Mouse (Mus musculus) myocyte (in vitro differentiated cells): ENCODE measurements around the gene Tmem108. TPM values are rescaled to one million over a fixed set of nuclear protein-coding genes. Genes with fewer than 3 reads are reported as not detected.
"Not testable (repeated sequence)": the region's sequence is repeated elsewhere in the genome, so short reads cannot be mapped to it uniquely, and the experiment has no call there.

Source experiments
- H3K27me3 ChIP-seq: one replicate; pipeline ENCODE4 v1.6.1; 2011; ENCODE audit not compliant: control insufficient read depth, insufficient read depth, insufficient read length
- H3K36me3 ChIP-seq: one replicate; pipeline ENCODE4 v1.6.1; 2011; ENCODE audit not compliant: control insufficient read depth, insufficient read depth
- H3K4me2 ChIP-seq: one replicate; pipeline ENCODE4 v1.6.1; 2011; ENCODE audit warnings: low read depth, control low read depth
- H3K4me3 ChIP-seq: one replicate; pipeline ENCODE4 v1.5.1; 2011; ENCODE audit warnings: mild to moderate bottlenecking, control low read depth, moderate library complexity
- H3K79me2 ChIP-seq: one replicate; pipeline ENCODE4 v1.6.1; 2011; ENCODE audit not compliant: control insufficient read depth, insufficient read depth
- H3ac ChIP-seq: one replicate; pipeline ENCODE4 v1.6.1; 2011; ENCODE audit not compliant: control insufficient read depth, insufficient read length
- CEBPB ChIP-seq: IDR thresholded peaks from 2 replicates; pipeline ENCODE4 v1.6.1; 2011; ENCODE audit warnings: mild to moderate bottlenecking, moderate library complexity; ENCODE audit not compliant: poor library complexity, insufficient read depth, severe bottlenecking
- E2F4 ChIP-seq: IDR thresholded peaks from one replicate; pipeline ENCODE4 v1.6.1; 2011; ENCODE audit warnings: mild to moderate bottlenecking, control low read depth, moderate library complexity; ENCODE audit not compliant: insufficient read depth
- MAX ChIP-seq: IDR thresholded peaks from one replicate; pipeline ENCODE4 v1.6.1; 2011; ENCODE audit warnings: low read depth, mild to moderate bottlenecking, control low read depth
- MYOD1 ChIP-seq, 3 experiments: IDR thresholded peaks; one replicate each; pipeline ENCODE4 v1.6.1; 2011; ENCODE audit warnings: control low read depth in 2 of 3, low read depth in 2 of 3, mild to moderate bottlenecking in 2 of 3, moderate library complexity in 1 of 3; ENCODE audit not compliant: insufficient read length in 2 of 3, control insufficient read depth in 1 of 3
- MYOG ChIP-seq, 3 experiments: IDR thresholded peaks; one replicate each; pipeline ENCODE4 v1.6.1; 2011; ENCODE audit warnings: control low read depth in 2 of 3, low read depth in 2 of 3, mild to moderate bottlenecking in 2 of 3; ENCODE audit not compliant: insufficient read length in 2 of 3, control insufficient read depth in 1 of 3, insufficient read depth in 1 of 3
- POLR2A ChIP-seq: IDR thresholded peaks from one replicate; pipeline ENCODE4 v1.6.1; 2011; ENCODE audit warnings: low read depth, mild to moderate bottlenecking, control low read depth, moderate library complexity; ENCODE audit not compliant: insufficient read length
- POLR2AphosphoS2 ChIP-seq: IDR thresholded peaks from one replicate; pipeline ENCODE4 v1.6.1; 2011; ENCODE audit warnings: low read depth, control low read depth; ENCODE audit not compliant: insufficient read length
- REST ChIP-seq: IDR thresholded peaks from one replicate; pipeline ENCODE4 v1.6.1; 2011; ENCODE audit warnings: mild to moderate bottlenecking, control low read depth, moderate library complexity; ENCODE audit not compliant: insufficient read depth, insufficient read length
- SRF ChIP-seq: IDR thresholded peaks from one replicate; pipeline ENCODE4 v1.6.1; 2011; ENCODE audit warnings: low read depth; ENCODE audit not compliant: control insufficient read depth, insufficient read length
- TCF12 ChIP-seq: IDR thresholded peaks from one replicate; pipeline ENCODE4 v1.6.1; 2011; ENCODE audit warnings: mild to moderate bottlenecking, control low read depth; ENCODE audit not compliant: poor library complexity, insufficient read depth, severe bottlenecking
- TCF3 ChIP-seq: IDR thresholded peaks from one replicate; pipeline ENCODE4 v1.6.1; 2011; ENCODE audit warnings: low read depth, control low read depth; ENCODE audit not compliant: insufficient read length
- USF1 ChIP-seq: IDR thresholded peaks from one replicate; pipeline ENCODE4 v1.6.1; 2011; ENCODE audit warnings: low read depth, mild to moderate bottlenecking, control low read depth, moderate library complexity
- polyA plus RNA-seq: library from polyadenylated mRNA; unstranded; fragments of >200 nt; fragmentation: generic; extraction: Trizol; gene quantifications from one replicate; pipeline ENCODE4 v1.2.1, GENCODE M21; 2012; ENCODE audit warnings: missing spikeins

The Tmem108 gene
- polyA plus RNA-seq, 1 experiment: not detected

DNA sequence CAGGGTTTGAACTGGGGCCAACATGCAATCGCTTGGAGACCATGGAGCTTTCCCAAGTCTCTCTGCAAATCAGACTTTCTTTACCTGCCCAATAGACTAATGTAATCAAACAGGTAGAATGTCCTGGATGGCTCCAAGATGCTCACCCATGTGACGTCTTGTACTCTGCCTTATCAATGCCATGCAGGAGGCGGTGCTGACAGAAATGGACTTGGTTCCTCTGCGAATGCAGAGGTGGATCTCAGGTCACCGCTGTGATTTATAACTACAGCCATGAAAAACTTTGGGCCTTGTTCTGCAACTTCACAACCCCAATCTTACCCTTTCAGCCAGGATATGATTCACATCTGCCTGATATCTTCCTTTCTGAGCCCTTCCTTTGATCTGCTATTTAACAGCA, 83.8 kb downstream of the Tmem108 start:
- no peak for TF ChIP-seq MYOD1 (IDR thresholded peaks at IDR 0.05; ENCODE audit: control insufficient read depth in 1 of 3, insufficient read length in 2 of 3, low read depth in 2 of 3)
- no peak for TF ChIP-seq MYOG (IDR thresholded peaks at IDR 0.05; ENCODE audit: control insufficient read depth in 1 of 3, insufficient read depth in 1 of 3, insufficient read length in 2 of 3, low read depth in 2 of 3)
- TF ChIP-seq TCF12: no peak
- no peak for TF ChIP-seq E2F4
- no peak for TF ChIP-seq MAX
- no peak for TF ChIP-seq POLR2A
- no peak overlapping the region for H3ac ChIP-seq
- H3K4me2 ChIP-seq: no peak overlapping the region
- H3K36me3 ChIP-seq: no peaks in the 10 kb centered on the region
- H3K27me3 ChIP-seq: peaks cover 5% of the 10 kb centered on the region
- H3K79me2 ChIP-seq: no peaks in the 10 kb centered on the region
- H3K4me3 ChIP-seq: no peak overlapping the region

DNA sequence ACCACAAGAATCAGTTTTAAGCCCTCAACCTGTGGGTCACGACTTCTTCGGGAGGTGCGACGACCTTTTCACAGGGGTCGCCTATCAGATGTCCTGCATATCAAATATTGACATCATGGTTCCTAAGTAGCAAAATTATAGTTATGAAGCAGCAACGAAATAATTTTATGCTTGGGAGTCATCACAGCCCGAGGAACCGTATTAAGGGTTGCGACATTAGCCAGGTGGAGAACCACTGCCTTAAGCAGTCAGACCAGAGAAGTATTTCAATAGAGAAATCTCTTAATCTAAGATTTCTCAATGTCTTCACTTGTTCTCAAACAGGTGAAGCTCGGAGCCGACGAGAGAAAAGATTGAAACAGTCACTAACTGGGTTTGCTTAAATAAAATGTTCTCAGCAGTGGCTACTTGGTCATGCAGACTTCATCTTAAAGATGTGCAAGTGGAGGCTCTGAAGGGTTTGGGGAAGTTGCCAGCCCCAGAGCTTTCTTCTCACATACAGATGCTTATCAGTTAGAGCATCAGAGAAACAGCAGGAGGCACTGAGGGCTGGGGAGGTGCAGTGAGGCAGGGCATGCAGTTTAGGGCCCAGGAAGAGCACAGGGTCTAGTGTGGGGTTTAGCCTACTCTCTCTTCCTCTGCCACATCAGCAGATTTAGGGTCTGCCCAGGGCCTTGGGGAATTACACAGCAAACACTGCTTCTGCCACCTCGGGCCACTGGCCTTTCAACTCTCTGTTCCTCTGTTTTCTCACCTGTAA, 85.7 kb downstream of the Tmem108 start:
- H3ac ChIP-seq: no peak overlapping the region
- no peak overlapping the region for H3K4me3 ChIP-seq

DNA sequence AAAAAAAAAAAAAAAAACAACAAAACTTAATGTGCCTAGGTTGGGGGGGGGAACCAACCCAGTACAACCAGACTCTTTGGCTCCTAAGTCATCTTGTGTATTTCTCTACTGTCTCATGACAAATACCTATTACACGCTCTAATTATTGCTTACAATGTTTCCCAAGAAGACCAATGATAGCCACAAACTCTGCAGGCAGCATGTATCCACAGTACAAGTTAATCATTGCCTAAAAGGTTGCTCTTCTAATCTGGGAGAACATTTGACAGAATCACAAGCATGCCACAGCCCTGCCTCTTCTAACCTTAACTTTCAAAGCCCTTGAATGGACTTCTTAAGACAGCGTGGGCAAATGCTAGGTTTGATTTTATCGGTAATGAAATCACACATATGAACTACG, 88.8 kb downstream of the Tmem108 start:
- no peak overlapping the region for H3ac ChIP-seq
- H3K79me2 ChIP-seq: no peaks in the 10 kb centered on the region
- H3K4me3 ChIP-seq: no peak overlapping the region
- H3K27me3 ChIP-seq: no peaks in the 10 kb centered on the region
- no peaks in the 10 kb centered on the region for H3K36me3 ChIP-seq
- H3K4me2 ChIP-seq: no peak overlapping the region
- TF ChIP-seq POLR2A (no peak), TCF12 (no peak), MYOD1 (IDR thresholded peaks at IDR 0.05; ENCODE audit: control insufficient read depth in 1 of 3, insufficient read length in 2 of 3, low read depth in 2 of 3) (no peak), REST (no peak), TCF3 (no peak), USF1 (no peak), MAX (no peak), E2F4 (no peak), SRF (no peak), MYOG (IDR thresholded peaks at IDR 0.05; ENCODE audit: control insufficient read depth in 1 of 3, insufficient read depth in 1 of 3, insufficient read length in 2 of 3, low read depth in 2 of 3) (no peak), POLR2AphosphoS2 (no peak), CEBPB (no peak)

More for the DNA sequence above, 85.7 kb downstream of the Tmem108 start:
- H3K36me3 ChIP-seq: no peaks in the 10 kb centered on the region
- no peak for TF ChIP-seq CEBPB
- TF ChIP-seq POLR2AphosphoS2: no peak
- no peak for TF ChIP-seq SRF
- TF ChIP-seq MYOD1 (IDR thresholded peaks at IDR 0.05; ENCODE audit: control insufficient read depth in 1 of 3, insufficient read length in 2 of 3, low read depth in 2 of 3): no peak
- TF ChIP-seq TCF12: no peak
- TF ChIP-seq E2F4: no peak
- no peak for TF ChIP-seq USF1
- no peak for TF ChIP-seq REST
- no peak for TF ChIP-seq TCF3
- no peaks in the 10 kb centered on the region for H3K79me2 ChIP-seq
- no peak overlapping the region for H3K4me2 ChIP-seq
- peaks cover 5% of the 10 kb centered on the region for H3K27me3 ChIP-seq

DNA sequence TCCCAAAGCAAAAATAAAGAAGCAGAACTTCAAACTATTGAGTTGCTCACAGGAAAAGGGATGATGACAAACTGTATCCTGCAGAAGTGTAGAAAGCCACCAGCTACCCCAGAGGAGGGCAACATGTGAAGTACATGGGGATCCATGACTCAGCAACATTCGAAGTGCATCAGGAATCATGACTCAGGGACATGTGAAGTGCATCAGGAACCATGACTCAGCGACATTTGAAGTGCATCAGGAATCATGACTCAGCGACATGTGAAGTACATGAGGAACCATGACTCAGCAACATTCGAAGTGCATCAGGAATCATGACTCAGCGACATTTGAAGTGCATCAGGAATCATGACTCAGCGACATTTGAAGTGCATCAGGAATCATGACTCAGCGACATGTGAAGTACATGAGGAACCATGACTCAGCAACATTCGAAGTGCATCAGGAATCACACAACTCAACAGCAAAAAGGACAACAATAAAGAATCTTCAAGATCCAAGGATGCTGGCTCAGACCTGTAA, 91.0 kb downstream of the Tmem108 start:
- not testable (repeated sequence) for H3K4me2 ChIP-seq, H3ac ChIP-seq, H3K27me3 ChIP-seq, H3K79me2 ChIP-seq, H3K36me3 ChIP-seq, H3K4me3 ChIP-seq

DNA sequence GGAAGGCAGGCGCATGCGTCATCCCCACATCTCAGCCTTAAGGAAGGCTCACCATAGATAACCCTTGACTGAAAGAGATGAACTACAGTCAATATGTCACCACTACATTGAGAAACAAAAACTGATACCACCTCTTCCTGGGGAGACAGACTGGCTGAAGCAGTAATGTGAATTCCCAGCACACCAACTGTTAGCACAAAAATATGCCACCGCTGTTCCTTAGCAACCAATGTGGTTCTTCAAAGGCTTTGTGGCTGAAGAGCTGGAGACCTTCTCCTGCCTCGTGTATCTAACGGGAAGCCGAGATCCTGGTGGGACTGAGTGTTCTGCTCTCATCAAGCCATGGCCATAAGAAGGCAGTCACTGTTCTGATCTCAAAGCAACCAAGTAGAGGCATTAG, 92.8 kb downstream of the Tmem108 start:
- Histone ChIP-seq H3K36me3 (no peaks in the 10 kb centered on the region), H3K27me3 (no peaks in the 10 kb centered on the region), H3K79me2 (no peaks in the 10 kb centered on the region), H3K4me3 (no peak overlapping the region), H3K4me2 (no peak overlapping the region), H3ac (no peak overlapping the region)
- TF ChIP-seq MYOD1 (IDR thresholded peaks at IDR 0.05; ENCODE audit: control insufficient read depth in 1 of 3, insufficient read length in 2 of 3, low read depth in 2 of 3) (no peak), E2F4 (no peak), MAX (no peak), TCF12 (no peak), POLR2A (no peak), REST (no peak), POLR2AphosphoS2 (no peak), TCF3 (no peak), USF1 (no peak), SRF (no peak), CEBPB (no peak), MYOG (IDR thresholded peaks at IDR 0.05; ENCODE audit: control insufficient read depth in 1 of 3, insufficient read depth in 1 of 3, insufficient read length in 2 of 3, low read depth in 2 of 3) (no peak)
